Mouse (Mus musculus): ENCODE measurements at regions not wholly inside any gene's neighbourhood (a gene's known extent, or its start where the extent isn't known, plus 50 kb on each side); places are given as distances from the start of the nearest gene placed in this dataset.
A peak's percentile ranks its signal among the peaks of the same experiment; 100 is the strongest.

GRCm38 (mm10) chr11:114191661-114192060 is 124.8 kb upstream of the Sdk2 start:
- Histone ChIP-seq H3K27ac (no peak overlapping the region), H3K36me3 (ENCODE audit: insufficient read depth, low read length) (no peaks in the 10 kb centered on the region), H3K27me3 (ENCODE audit: insufficient read depth, low read length) (no peaks in the 10 kb centered on the region), H3K9ac (replicated peaks; ENCODE audit: low read length) (no peak overlapping the region), H3K4me2 (ENCODE audit: low read depth, low read length) (no peak overlapping the region), H3K4me1 (ENCODE audit: insufficient read depth, low read length) (no peaks in the 10 kb centered on the region; the same call in 1 of the 2 replicates), H3K4me3 (ENCODE audit: low read length) (no peak overlapping the region), H3K9me3 (ENCODE audit: low read length) (no peaks in the 10 kb centered on the region)
- TF ChIP-seq CTCF (IDR thresholded peaks at IDR 0.05; ENCODE audit: low read depth): no peak
- ATAC-seq (peak; percentile 43; the same call in 1 of the 2 replicates), DNase-seq (ENCODE audit: low spot score) (peak; percentile 34)
- WGBS: 30% methylated on average over 5 of the region's 5 CpGs

GRCm38 (mm10) chr11:114184970-114185882 is 118.4 kb upstream of the Sdk2 start:
- Histone ChIP-seq H3K4me3 (ENCODE audit: low read length) (no peak overlapping the region), H3K27ac (no peak overlapping the region), H3K27me3 (ENCODE audit: insufficient read depth, low read length) (no peaks in the 10 kb centered on the region), H3K36me3 (ENCODE audit: insufficient read depth, low read length) (no peaks in the 10 kb centered on the region), H3K9me3 (ENCODE audit: low read length) (no peaks in the 10 kb centered on the region), H3K4me2 (ENCODE audit: low read depth, low read length) (no peak overlapping the region), H3K4me1 (ENCODE audit: insufficient read depth, low read length) (0 out of 2 replicates have a peak, but pooled peaks cover 4% of the 10 kb centered on the region), H3K9ac (replicated peaks; ENCODE audit: low read length) (no peak overlapping the region)
- WGBS: 35% methylated on average over 18 of the region's 18 CpGs
- TF ChIP-seq CTCF (IDR thresholded peaks at IDR 0.05; ENCODE audit: low read depth): peak; percentile 50
- DNase-seq (ENCODE audit: low spot score): peak; percentile 77
- ATAC-seq: peak; percentile 68

GRCm38 (mm10) chr11:114184431-114184830 is 117.6 kb upstream of the Sdk2 start:
- H3K36me3 ChIP-seq (ENCODE audit: insufficient read depth, low read length): no peaks in the 10 kb centered on the region
- H3K27me3 ChIP-seq (ENCODE audit: insufficient read depth, low read length): no peaks in the 10 kb centered on the region
- no peaks in the 10 kb centered on the region for H3K9me3 ChIP-seq (ENCODE audit: low read length)
- no peak overlapping the region for H3K4me3 ChIP-seq (ENCODE audit: low read length)
- WGBS: 78% methylated on average over 5 of the region's 5 CpGs
- H3K4me2 ChIP-seq (ENCODE audit: low read depth, low read length): no peak overlapping the region
- no peak overlapping the region for H3K9ac ChIP-seq (replicated peaks; ENCODE audit: low read length)
- DNase-seq (ENCODE audit: low spot score): no peak
- H3K4me1 ChIP-seq (ENCODE audit: insufficient read depth, low read length): 0 out of 2 replicates have a peak, but pooled peaks cover 4% of the 10 kb centered on the region
- H3K27ac ChIP-seq: no peak overlapping the region
- TF ChIP-seq CTCF (IDR thresholded peaks at IDR 0.05; ENCODE audit: low read depth): 0 out of 2 replicates have a peak, but pooled peaks have one; percentile 22
- ATAC-seq: no peak

- Histone ChIP-seq H3K4me1 (ENCODE audit: insufficient read depth, low read length) (peaks cover 12% of the 10 kb centered on the region; the same call in 1 of the 2 replicates), H3K27ac (no peak overlapping the region), H3K36me3 (ENCODE audit: insufficient read depth, low read length) (no peaks in the 10 kb centered on the region), H3K4me3 (ENCODE audit: low read length) (no peak overlapping the region), H3K9me3 (ENCODE audit: low read length) (no peaks in the 10 kb centered on the region), H3K9ac (replicated peaks; ENCODE audit: low read length) (no peak overlapping the region), H3K4me2 (ENCODE audit: low read depth, low read length) (no peak overlapping the region), H3K27me3 (ENCODE audit: insufficient read depth, low read length) (no peaks in the 10 kb centered on the region)
- DNase-seq (ENCODE audit: low spot score) (no peak), ATAC-seq (no peak)
- 68% methylated on average over 10 of the region's 10 CpGs for WGBS
- TF ChIP-seq CTCF (IDR thresholded peaks at IDR 0.05; ENCODE audit: low read depth): no peak
Observed at GRCm38 (mm10) chr11:114183231-114183630, 116.4 kb upstream of the Sdk2 start.

GRCm38 (mm10) chr11:114178746-114179472 is 112.1 kb upstream of the Sdk2 start:
- ATAC-seq (no peak), DNase-seq (ENCODE audit: low spot score) (no peak)
- Histone ChIP-seq H3K4me1 (ENCODE audit: insufficient read depth, low read length) (peaks cover 23% of the 10 kb centered on the region), H3K4me3 (ENCODE audit: low read length) (no peak overlapping the region), H3K9ac (replicated peaks; ENCODE audit: low read length) (no peak overlapping the region), H3K9me3 (ENCODE audit: low read length) (no peaks in the 10 kb centered on the region), H3K27ac (no peak overlapping the region), H3K36me3 (ENCODE audit: insufficient read depth, low read length) (no peaks in the 10 kb centered on the region), H3K4me2 (ENCODE audit: low read depth, low read length) (no peak overlapping the region), H3K27me3 (ENCODE audit: insufficient read depth, low read length) (no peaks in the 10 kb centered on the region)
- 51% methylated on average over 6 of the region's 6 CpGs for WGBS
- TF ChIP-seq CTCF (IDR thresholded peaks at IDR 0.05; ENCODE audit: low read depth): no peak

- H3K4me2 ChIP-seq (ENCODE audit: low read depth, low read length): no peak overlapping the region
- H3K4me3 ChIP-seq (ENCODE audit: low read length): no peak overlapping the region
- no peak overlapping the region for H3K9ac ChIP-seq (replicated peaks; ENCODE audit: low read length)
- peaks cover 23% of the 10 kb centered on the region for H3K4me1 ChIP-seq (ENCODE audit: insufficient read depth, low read length)
- H3K27ac ChIP-seq: 0 out of 2 replicates have a peak overlapping the region, but pooled peaks have one; percentile 56
- no peaks in the 10 kb centered on the region for H3K36me3 ChIP-seq (ENCODE audit: insufficient read depth, low read length)
- DNase-seq (ENCODE audit: low spot score): no peak
- H3K9me3 ChIP-seq (ENCODE audit: low read length): no peaks in the 10 kb centered on the region
- TF ChIP-seq CTCF (IDR thresholded peaks at IDR 0.05; ENCODE audit: low read depth): no peak
- H3K27me3 ChIP-seq (ENCODE audit: insufficient read depth, low read length): no peaks in the 10 kb centered on the region
- 35% methylated on average over 4 of the region's 4 CpGs for WGBS
- no peak for ATAC-seq
Observed at GRCm38 (mm10) chr11:114177789-114178188, 110.9 kb upstream of the Sdk2 start.
